Comparison of ENCODE assay signal across 26 mouse cellular contexts in the genomic region with DNA sequence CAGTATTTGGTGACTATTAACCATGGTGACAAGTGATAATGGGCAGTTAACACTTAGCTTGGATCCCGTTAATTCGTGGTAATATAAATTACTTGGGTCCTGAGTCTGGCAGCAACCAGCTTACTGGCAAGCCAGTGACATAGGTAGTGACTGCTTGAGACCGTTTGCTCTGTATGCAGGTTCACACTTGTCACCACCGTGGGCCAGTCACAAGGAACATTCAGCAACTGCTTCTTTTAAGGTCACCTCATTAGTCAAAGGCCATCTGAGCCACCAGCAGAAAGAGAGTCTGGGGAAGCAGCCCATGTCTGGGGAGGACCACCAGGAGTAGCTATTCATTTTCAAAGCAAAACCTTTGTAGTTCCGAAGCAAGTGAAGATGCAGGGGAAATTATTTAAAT.
"Had no signal": no experiment of that assay in that cellular context is flagged by ENCODE, and none has a peak within 500 bp of the region (broad histone marks: within the 10 kb centered on the region; RNA-seq: fewer than 3 reads in every experiment).

No protein-coding gene starts in this region.

- H3K4me3 ChIP-seq: embryonic facial prominence, embryonic 10.5 days; embryonic facial prominence, embryonic 12.5 days; embryonic facial prominence, embryonic 13.5 days; embryonic facial prominence, embryonic 15.5 days; erythroblast, embryonic 14.5 days; forebrain, embryonic 10.5 days; forebrain, embryonic 12.5 days; forebrain, embryonic 13.5 days; forebrain, embryonic 15.5 days; heart, adult 2 months had no signal

- H3K9me3 ChIP-seq: embryonic facial prominence, embryonic 10.5 days; embryonic facial prominence, embryonic 12.5 days; embryonic facial prominence, embryonic 13.5 days; embryonic facial prominence, embryonic 15.5 days; forebrain, embryonic 10.5 days; forebrain, embryonic 12.5 days; forebrain, embryonic 13.5 days; forebrain, embryonic 15.5 days had no signal

- H3K36me3 ChIP-seq: embryonic facial prominence, embryonic 10.5 days; embryonic facial prominence, embryonic 12.5 days; embryonic facial prominence, embryonic 13.5 days; embryonic facial prominence, embryonic 15.5 days; forebrain, embryonic 10.5 days; forebrain, embryonic 12.5 days; forebrain, embryonic 15.5 days had no signal

- H3K4me1 ChIP-seq: embryonic facial prominence, embryonic 15.5 days had no signal

- ATAC-seq: forebrain, embryonic 13.5 days; forebrain, embryonic 14.5 days; forebrain, embryonic 15.5 days; forebrain, embryonic 16.5 days; forebrain, postnatal 0 days had no signal

- H3K4me2 ChIP-seq: embryonic facial prominence, embryonic 12.5 days; embryonic facial prominence, embryonic 13.5 days; embryonic facial prominence, embryonic 15.5 days; forebrain, embryonic 12.5 days; forebrain, embryonic 13.5 days; forebrain, embryonic 15.5 days had no signal

- DNase-seq: cerebellum, adult 2 months; cerebellum, adult 8-10 months; cerebellum, adult 9-10 months; cerebellum, adult 9-11 months; cerebellum, postnatal 10 days; cerebellum, postnatal 14 days; cerebellum, postnatal 25 days; cerebellum, postnatal 36 days; embryo, embryonic 11 days; forebrain, postnatal 0 days; gastrocnemius, postnatal 10 days; gastrocnemius, postnatal 14 days; gastrocnemius, postnatal 25 days; gastrocnemius, postnatal 36 days; heart, adult 2 months had no signal

- H3K9ac ChIP-seq: embryonic facial prominence, embryonic 12.5 days; embryonic facial prominence, embryonic 13.5 days; embryonic facial prominence, embryonic 15.5 days; forebrain, embryonic 12.5 days; forebrain, embryonic 13.5 days; forebrain, embryonic 15.5 days; forebrain, postnatal 0 days had no signal

- H3K27ac ChIP-seq: embryonic facial prominence, embryonic 10.5 days; embryonic facial prominence, embryonic 12.5 days; embryonic facial prominence, embryonic 13.5 days; embryonic facial prominence, embryonic 15.5 days; forebrain, embryonic 10.5 days; forebrain, embryonic 12.5 days; forebrain, embryonic 13.5 days; forebrain, embryonic 15.5 days had no signal
